Mouse (Mus musculus) limb, embryonic 11.5 days (tissue): ENCODE measurements around the gene Ost4. TPM values are rescaled to one million over a fixed set of nuclear protein-coding genes. Genes with fewer than 3 reads are reported as not detected.
"Not testable (repeated sequence)": the region's sequence is repeated elsewhere in the genome, so short reads cannot be mapped to it uniquely, and the experiment has no call there.

Source experiments
- ATAC-seq: fragments of 200-750 bp; cut with Nextera tagmentation; 2 replicates; pipeline ENCODE4 v1.8.0; 2017; ENCODE audit warnings: low read depth; ENCODE audit not compliant: insufficient number of reproducible peaks, low FRiP score, low TSS enrichment
- DNase-seq: peaks from one replicate; pipeline ENCODE4 v3.0.0-alpha.2; 2015; ENCODE audit warnings: low spot score
- H3K27ac ChIP-seq: fragments of 300-500 bp; sonication (generic); replicated peaks from 2 replicates; pipeline ENCODE4 v1.5.1; 2014; ENCODE audit warnings: low read depth, mild to moderate bottlenecking, low read length
- H3K27me3 ChIP-seq: fragments of 300-500 bp; sonication (generic); 2 replicates; pipeline ENCODE4 v1.6.1; 2014; ENCODE audit warnings: mild to moderate bottlenecking, low read length, mixed read lengths; ENCODE audit not compliant: control insufficient read depth, insufficient read depth
- H3K36me3 ChIP-seq: fragments of 300-500 bp; sonication (generic); 2 replicates; pipeline ENCODE4 v1.6.1; 2014; ENCODE audit warnings: mild to moderate bottlenecking, low read length, moderate library complexity, mixed read lengths; ENCODE audit not compliant: control insufficient read depth, insufficient read depth
- H3K4me1 ChIP-seq: fragments of 300-500 bp; sonication (generic); 2 replicates; pipeline ENCODE4 v1.6.1; 2014; ENCODE audit warnings: low read length, mixed read lengths; ENCODE audit not compliant: control insufficient read depth, insufficient read depth
- H3K4me2 ChIP-seq: fragments of 300-500 bp; sonication (generic); 2 replicates; pipeline ENCODE4 v1.6.1; 2014; ENCODE audit warnings: low read depth, mild to moderate bottlenecking, moderate library complexity; ENCODE audit not compliant: severe bottlenecking
- H3K4me3 ChIP-seq: fragments of 300-500 bp; sonication (generic); 2 replicates; pipeline ENCODE4 v1.5.1; 2014; ENCODE audit warnings: low read depth, low read length
- H3K9ac ChIP-seq: fragments of 300-500 bp; sonication (generic); 2 replicates; pipeline ENCODE4 v1.6.1; 2014; ENCODE audit warnings: mild to moderate bottlenecking, low read length
- H3K9me3 ChIP-seq: fragments of 300-500 bp; sonication (generic); 2 replicates; pipeline ENCODE4 v1.6.1; 2016; ENCODE audit warnings: low read length; ENCODE audit not compliant: control insufficient read depth
- WGBS: fragments of 180-500 bp; shearing (Covaris S2); extraction: QIAGEN DNeasy Blood & Tissue Kit; methylation state at CpG from one replicate; pipeline ENCODE4 v1.1.7; 2014; 5-methylcytosine and 5-hydroxymethylcytosine counted together
- polyA plus RNA-seq: library from polyadenylated mRNA; unstranded; fragments of >200 nt; fragmentation: Nextera tagmentation; extraction: Ambion mirVana; gene quantifications from 2 replicates; pipeline ENCODE4 v1.2.1, GENCODE M21; 2014

Ost4 gene
- polyA plus RNA-seq, 1 experiment from 2014 or later = 395 TPM

- Histone ChIP-seq H3K27ac (peak overlapping the region; percentile 89), H3K4me3 (peak overlapping the region; percentile 58), H3K27me3 (no peaks in the 10 kb centered on the region), H3K9ac (peak overlapping the region; percentile 80), H3K9me3 (no peaks in the 10 kb centered on the region), H3K4me2 (peak overlapping the region; percentile 75), H3K36me3 (peaks cover 9% of the 10 kb centered on the region; the same call in 1 of the 2 replicates), H3K4me1 (peaks cover 6% of the 10 kb centered on the region)
- WGBS = 0% methylated on average over 19 of the region's 19 CpGs
- DNase-seq = peak; percentile 85
- peak; percentile 45 for ATAC-seq
These were observed 20.2 kb downstream of the Ost4 start for GRCm38 (mm10) chr5:30887331-30887761.

- Histone ChIP-seq H3K9ac (peak overlapping the region; percentile 41), H3K4me2 (peak overlapping the region; percentile 75), H3K36me3 (peaks cover 6% of the 10 kb centered on the region; the same call in 1 of the 2 replicates), H3K4me3 (peak overlapping the region; percentile 58), H3K27ac (peak overlapping the region; percentile 89), H3K9me3 (no peaks in the 10 kb centered on the region), H3K4me1 (peaks cover 6% of the 10 kb centered on the region), H3K27me3 (no peaks in the 10 kb centered on the region)
- WGBS = 35% methylated on average over 5 of the region's 5 CpGs
- DNase-seq (no peak), ATAC-seq (no peak)
These were observed 20.9 kb downstream of the Ost4 start for GRCm38 (mm10) chr5:30886731-30887130.

GRCm38 (mm10) chr5:30886209-30886608, 21.4 kb downstream of the Ost4 start:
- Histone ChIP-seq H3K9me3 (no peaks in the 10 kb centered on the region), H3K36me3 (peaks cover 5% of the 10 kb centered on the region; the same call in 1 of the 2 replicates), H3K9ac (no peak overlapping the region), H3K27me3 (no peaks in the 10 kb centered on the region), H3K4me2 (0 out of 2 replicates have a peak overlapping the region, but pooled peaks have one; percentile 75), H3K27ac (no peak overlapping the region), H3K4me3 (no peak overlapping the region), H3K4me1 (peaks cover 6% of the 10 kb centered on the region)
- DNase-seq = no peak
- no peak for ATAC-seq
- WGBS = 63% methylated on average over 4 of the region's 4 CpGs

- not testable (repeated sequence) for DNase-seq, H3K4me3 ChIP-seq, H3K27ac ChIP-seq, H3K36me3 ChIP-seq, ATAC-seq, H3K9ac ChIP-seq, H3K4me1 ChIP-seq, H3K9me3 ChIP-seq, H3K27me3 ChIP-seq, H3K4me2 ChIP-seq
- 89% methylated on average over 4 of the region's 4 CpGs for WGBS
These were observed 25.7 kb downstream of the Ost4 start for GRCm38 (mm10) chr5:30881839-30882238.

GRCm38 (mm10) chr5:30879347-30879943, 28.1 kb downstream of the Ost4 start:
- DNase-seq (no peak), ATAC-seq (no peak)
- H3K9me3 ChIP-seq = no peaks in the 10 kb centered on the region
- 0 out of 2 replicates have a peak, but pooled peaks cover 5% of the 10 kb centered on the region for H3K4me1 ChIP-seq
- no peak overlapping the region for H3K4me2 ChIP-seq
- no peaks in the 10 kb centered on the region for H3K27me3 ChIP-seq
- peaks cover 25% of the 10 kb centered on the region for H3K36me3 ChIP-seq
- H3K9ac ChIP-seq = no peak overlapping the region
- no peak overlapping the region for H3K27ac ChIP-seq
- WGBS = 85% methylated on average over 5 of the region's 5 CpGs
- no peak overlapping the region for H3K4me3 ChIP-seq

GRCm38 (mm10) chr5:30878616-30879015, 29.0 kb downstream of the Ost4 start:
- Histone ChIP-seq H3K9ac (no peak overlapping the region), H3K36me3 (peaks cover 34% of the 10 kb centered on the region), H3K27me3 (no peaks in the 10 kb centered on the region), H3K4me2 (no peak overlapping the region), H3K4me1 (0 out of 2 replicates have a peak, but pooled peaks cover 5% of the 10 kb centered on the region), H3K4me3 (no peak overlapping the region), H3K27ac (no peak overlapping the region), H3K9me3 (no peaks in the 10 kb centered on the region)
- DNase-seq = peak; percentile 51
- WGBS = 15% methylated on average over 6 of the region's 6 CpGs
- ATAC-seq = 0 out of 2 replicates have a peak, but pooled peaks have one; percentile 52

GRCm38 (mm10) chr5:30874365-30874764, 33.2 kb downstream of the Ost4 start:
- no peak overlapping the region for H3K9ac ChIP-seq
- no peak overlapping the region for H3K4me3 ChIP-seq
- H3K27me3 ChIP-seq = no peaks in the 10 kb centered on the region
- no peaks in the 10 kb centered on the region for H3K9me3 ChIP-seq
- peaks cover 10% of the 10 kb centered on the region; the same call in 1 of the 2 replicates for H3K4me1 ChIP-seq
- peaks cover 53% of the 10 kb centered on the region for H3K36me3 ChIP-seq
- no peak for ATAC-seq
- no peak for DNase-seq
- 91% methylated on average over 7 of the region's 7 CpGs for WGBS
- H3K4me2 ChIP-seq = no peak overlapping the region
- no peak overlapping the region for H3K27ac ChIP-seq

GRCm38 (mm10) chr5:30872574-30872973, 35.0 kb downstream of the Ost4 start:
- DNase-seq = no peak
- Histone ChIP-seq H3K4me3 (no peak overlapping the region), H3K4me1 (peaks cover 5% of the 10 kb centered on the region; the same call in 1 of the 2 replicates), H3K27me3 (no peaks in the 10 kb centered on the region), H3K4me2 (no peak overlapping the region), H3K9ac (no peak overlapping the region), H3K27ac (no peak overlapping the region), H3K9me3 (no peaks in the 10 kb centered on the region), H3K36me3 (peaks cover 51% of the 10 kb centered on the region)
- 96% methylated on average over 9 of the region's 9 CpGs for WGBS
- ATAC-seq = no peak

- DNase-seq (no peak), ATAC-seq (no peak)
- peaks cover 5% of the 10 kb centered on the region; the same call in 1 of the 2 replicates for H3K4me1 ChIP-seq
- peak overlapping the region; percentile 84 for H3K4me3 ChIP-seq
- peak overlapping the region; percentile 72 for H3K4me2 ChIP-seq
- 22% methylated on average over 2 of the region's 2 CpGs for WGBS
- H3K9me3 ChIP-seq = no peaks in the 10 kb centered on the region
- H3K36me3 ChIP-seq = peaks cover 32% of the 10 kb centered on the region
- H3K27ac ChIP-seq = no peak overlapping the region
- peak overlapping the region; percentile 90 for H3K9ac ChIP-seq
- H3K27me3 ChIP-seq = no peaks in the 10 kb centered on the region
These were observed 37.5 kb downstream of the Ost4 start for GRCm38 (mm10) chr5:30870131-30870406.
